Mouse (Mus musculus): ENCODE data around the gene A930018P22Rik. TPM values are rescaled to one million over a fixed set of nuclear protein-coding genes. Genes with fewer than 3 reads are reported as not detected.

A930018P22Rik gene
- polyA plus RNA-seq, 1 experiment from 2014 or later = not detected

DNA sequence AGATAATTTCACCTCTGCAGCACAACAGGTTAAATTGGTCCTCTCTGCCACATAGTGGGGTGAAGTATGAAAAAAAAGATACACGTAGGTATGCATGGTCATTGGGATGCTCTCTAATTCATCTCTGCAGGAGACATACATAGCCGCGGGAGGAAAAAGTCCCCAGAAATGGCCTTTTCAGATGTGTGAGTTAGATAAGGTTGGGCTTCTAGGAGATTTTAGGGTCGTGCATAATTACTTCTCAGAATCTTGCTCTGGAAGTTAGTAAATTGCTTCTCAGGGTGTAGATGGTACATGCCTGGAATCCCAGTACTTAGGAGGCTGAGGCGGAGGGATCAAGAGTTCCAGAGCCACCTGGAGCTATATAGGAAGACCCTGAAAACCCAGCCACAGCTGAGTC lies 1.5 kb downstream of the A930018P22Rik start:
- H3K4me1 ChIP-seq = peaks cover 21% of the 10 kb centered on the region
- no peaks in the 10 kb centered on the region for H3K36me3 ChIP-seq
- no peak for DNase-seq (ENCODE audit: low spot score)
- peaks cover 43% of the 10 kb centered on the region for H3K27me3 ChIP-seq (ENCODE audit: low read depth, poor library complexity, severe bottlenecking)
- H3K4me3 ChIP-seq = no peak overlapping the region
- H3K9me3 ChIP-seq (replicated peaks) = no peaks in the 10 kb centered on the region
- no peak overlapping the region for H3K27ac ChIP-seq
- 76% methylated on average over 5 of the region's 5 CpGs for WGBS

GRCm38 (mm10) chr2:104128803-104129531 lies 6.4 kb downstream of the A930018P22Rik start:
- DNase-seq (ENCODE audit: low spot score) = no peak
- Histone ChIP-seq H3K36me3 (no peaks in the 10 kb centered on the region), H3K9me3 (replicated peaks) (no peaks in the 10 kb centered on the region), H3K4me3 (no peak overlapping the region), H3K27ac (no peak overlapping the region), H3K4me1 (peaks cover 8% of the 10 kb centered on the region), H3K27me3 (ENCODE audit: low read depth, poor library complexity, severe bottlenecking) (peaks cover 34% of the 10 kb centered on the region)
- WGBS = 88% methylated on average over 13 of the region's 13 CpGs

DNA sequence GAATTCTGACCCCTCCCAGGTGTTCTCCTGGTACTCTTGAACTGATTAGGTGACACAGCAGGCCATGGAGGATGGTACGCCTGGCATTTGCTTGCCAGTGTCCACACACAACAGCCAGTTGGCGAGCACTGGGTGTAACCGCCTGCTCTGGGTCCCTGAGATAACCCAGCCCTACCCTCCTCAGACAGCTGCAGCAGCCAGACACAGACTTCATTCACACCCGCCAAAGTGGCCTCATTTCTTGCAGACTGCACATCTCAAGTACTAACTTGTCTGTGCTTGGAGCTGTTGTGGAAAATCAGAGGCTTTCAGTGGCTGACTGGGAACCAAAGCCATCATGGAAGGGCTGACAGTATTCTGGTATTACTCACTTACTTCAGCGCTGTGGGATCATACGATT lies 7.6 kb downstream of the A930018P22Rik start:
- WGBS = 87% methylated on average over 6 of the region's 6 CpGs
- H3K9me3 ChIP-seq (replicated peaks) = no peaks in the 10 kb centered on the region
- no peak for DNase-seq (ENCODE audit: low spot score)
- no peak overlapping the region for H3K4me3 ChIP-seq
- H3K27me3 ChIP-seq (ENCODE audit: low read depth, poor library complexity, severe bottlenecking) = peaks cover 24% of the 10 kb centered on the region; the same call in 1 of the 2 replicates
- H3K27ac ChIP-seq = no peak overlapping the region
- peaks cover 8% of the 10 kb centered on the region for H3K4me1 ChIP-seq
- no peaks in the 10 kb centered on the region for H3K36me3 ChIP-seq

DNA sequence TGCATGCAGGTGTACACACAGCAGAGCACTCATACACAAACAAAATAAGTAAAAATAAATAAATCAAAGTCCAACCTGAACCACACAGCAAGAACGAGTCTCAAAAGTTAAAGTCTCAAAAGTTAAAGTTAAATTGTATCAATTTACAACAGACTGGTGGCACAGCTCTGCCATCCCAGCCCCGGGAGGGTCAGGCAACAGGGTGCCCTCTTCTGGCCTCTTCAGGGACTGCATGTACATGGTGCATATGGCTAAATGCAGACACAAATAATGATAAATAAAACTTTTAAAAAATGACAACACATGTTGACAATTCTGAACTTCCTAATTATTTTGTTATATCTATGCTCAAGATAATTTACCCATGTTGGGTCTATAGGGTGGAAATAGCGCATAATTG lies 8.4 kb downstream of the A930018P22Rik start:
- H3K4me1 ChIP-seq = peaks cover 8% of the 10 kb centered on the region
- 69% methylated on average over 3 of the region's 3 CpGs for WGBS
- no peak overlapping the region for H3K27ac ChIP-seq
- no peaks in the 10 kb centered on the region for H3K36me3 ChIP-seq
- no peak overlapping the region for H3K4me3 ChIP-seq
- peaks cover 16% of the 10 kb centered on the region; the same call in 1 of the 2 replicates for H3K27me3 ChIP-seq (ENCODE audit: low read depth, poor library complexity, severe bottlenecking)
- peak; percentile 62 for DNase-seq (ENCODE audit: low spot score)
- H3K9me3 ChIP-seq (replicated peaks) = no peaks in the 10 kb centered on the region

DNA sequence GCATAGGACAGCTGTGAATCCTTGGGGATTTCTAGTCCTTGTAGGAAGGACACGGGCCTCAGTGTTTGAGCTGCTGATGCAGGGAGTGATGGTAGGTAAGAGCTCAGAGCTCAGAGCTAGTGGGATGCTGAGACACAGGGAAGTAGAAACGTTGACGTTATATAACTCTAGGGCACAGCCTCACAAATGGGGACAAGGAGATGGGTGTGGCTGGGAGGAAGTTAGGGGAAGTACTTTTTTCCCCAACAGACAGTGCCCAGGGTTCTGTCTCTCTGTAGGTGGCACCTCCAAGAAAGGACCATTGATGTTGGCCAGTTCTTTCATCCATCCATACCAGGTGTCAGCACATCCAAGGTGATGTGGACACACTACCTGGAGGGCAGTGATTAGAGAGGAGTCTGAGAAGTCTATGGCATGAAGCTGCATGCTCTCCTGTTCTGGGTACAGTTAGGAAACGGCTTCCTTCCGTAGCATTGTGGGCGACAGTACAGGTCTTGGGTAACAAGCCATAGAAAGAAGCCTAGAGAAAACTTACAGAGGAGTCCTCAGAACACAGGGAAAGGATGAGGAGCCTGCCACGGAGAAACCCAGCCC lies 9.8 kb downstream of the A930018P22Rik start:
- no peak overlapping the region for H3K27ac ChIP-seq
- H3K36me3 ChIP-seq = no peaks in the 10 kb centered on the region
- H3K4me3 ChIP-seq = no peak overlapping the region
- 0 out of 2 replicates have a peak, but pooled peaks cover 2% of the 10 kb centered on the region for H3K27me3 ChIP-seq (ENCODE audit: low read depth, poor library complexity, severe bottlenecking)
- no peak for DNase-seq (ENCODE audit: low spot score)
- H3K9me3 ChIP-seq (replicated peaks) = no peaks in the 10 kb centered on the region
- H3K4me1 ChIP-seq = peaks cover 8% of the 10 kb centered on the region
- 80% methylated on average over 7 of the region's 7 CpGs for WGBS

GRCm38 (mm10) chr2:104133042-104133810 lies 10.7 kb downstream of the A930018P22Rik start:
- WGBS = 38% methylated on average over 12 of the region's 12 CpGs
- Histone ChIP-seq H3K36me3 (no peaks in the 10 kb centered on the region), H3K9me3 (replicated peaks) (no peaks in the 10 kb centered on the region), H3K27ac (no peak overlapping the region), H3K27me3 (ENCODE audit: low read depth, poor library complexity, severe bottlenecking) (no peaks in the 10 kb centered on the region), H3K4me3 (no peak overlapping the region), H3K4me1 (peaks cover 8% of the 10 kb centered on the region)
- DNase-seq (ENCODE audit: low spot score) = no peak

- no peak overlapping the region for H3K27ac ChIP-seq
- peaks cover 8% of the 10 kb centered on the region for H3K4me1 ChIP-seq
- H3K9me3 ChIP-seq (replicated peaks) = no peaks in the 10 kb centered on the region
- H3K27me3 ChIP-seq (ENCODE audit: low read depth, poor library complexity, severe bottlenecking) = no peaks in the 10 kb centered on the region
- DNase-seq (ENCODE audit: low spot score) = peak; percentile 68
- no peaks in the 10 kb centered on the region for H3K36me3 ChIP-seq
- WGBS = 49% methylated on average over 8 of the region's 8 CpGs
- H3K4me3 ChIP-seq = no peak overlapping the region
Observed at GRCm38 (mm10) chr2:104134150-104135056, 11.8 kb downstream of the A930018P22Rik start.

- no peaks in the 10 kb centered on the region for H3K27me3 ChIP-seq (ENCODE audit: low read depth, poor library complexity, severe bottlenecking)
- peaks cover 8% of the 10 kb centered on the region for H3K4me1 ChIP-seq
- no peak overlapping the region for H3K4me3 ChIP-seq
- no peaks in the 10 kb centered on the region for H3K9me3 ChIP-seq (replicated peaks)
- no peaks in the 10 kb centered on the region for H3K36me3 ChIP-seq
- H3K27ac ChIP-seq = no peak overlapping the region
- WGBS = 68% methylated on average over 2 of the region's 2 CpGs
- no peak for DNase-seq (ENCODE audit: low spot score)
Observed at GRCm38 (mm10) chr2:104135920-104136319, 13.4 kb downstream of the A930018P22Rik start.

DNA sequence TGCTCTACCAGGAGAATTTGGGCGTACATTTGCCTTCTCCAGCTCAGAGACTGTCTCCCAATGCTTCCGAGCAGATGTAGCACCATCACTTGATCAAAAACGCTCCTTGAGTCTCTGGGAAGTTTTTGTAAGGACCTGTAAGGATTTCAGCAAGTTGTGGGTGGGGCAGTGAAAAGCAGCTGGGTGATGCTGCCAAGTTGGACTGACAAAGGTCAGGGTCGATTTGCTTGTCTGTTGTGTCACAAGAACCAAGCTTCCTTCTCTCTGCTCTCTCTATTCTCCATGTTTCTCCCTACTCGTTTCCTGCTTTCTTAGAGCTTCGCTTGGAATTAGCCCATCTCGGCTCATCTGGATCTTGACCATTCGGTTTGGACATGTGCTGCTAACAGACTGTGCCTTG lies 19.6 kb downstream of the A930018P22Rik start:
- Histone ChIP-seq H3K27ac (no peak overlapping the region), H3K4me1 (no peaks in the 10 kb centered on the region), H3K27me3 (ENCODE audit: low read depth, poor library complexity, severe bottlenecking) (no peaks in the 10 kb centered on the region), H3K9me3 (replicated peaks) (no peaks in the 10 kb centered on the region), H3K36me3 (no peaks in the 10 kb centered on the region), H3K4me3 (no peak overlapping the region)
- DNase-seq (ENCODE audit: low spot score) = no peak
- WGBS = 92% methylated on average over 8 of the region's 8 CpGs

GRCm38 (mm10) chr2:104144004-104144403 lies 21.4 kb downstream of the A930018P22Rik start:
- H3K36me3 ChIP-seq = no peaks in the 10 kb centered on the region
- DNase-seq (ENCODE audit: low spot score) = no peak
- H3K4me3 ChIP-seq = no peak overlapping the region
- 92% methylated on average over 12 of the region's 12 CpGs for WGBS
- H3K27ac ChIP-seq = no peak overlapping the region
- H3K4me1 ChIP-seq = peaks cover 10% of the 10 kb centered on the region
- no peaks in the 10 kb centered on the region for H3K9me3 ChIP-seq (replicated peaks)
- H3K27me3 ChIP-seq (ENCODE audit: low read depth, poor library complexity, severe bottlenecking) = no peaks in the 10 kb centered on the region

DNA sequence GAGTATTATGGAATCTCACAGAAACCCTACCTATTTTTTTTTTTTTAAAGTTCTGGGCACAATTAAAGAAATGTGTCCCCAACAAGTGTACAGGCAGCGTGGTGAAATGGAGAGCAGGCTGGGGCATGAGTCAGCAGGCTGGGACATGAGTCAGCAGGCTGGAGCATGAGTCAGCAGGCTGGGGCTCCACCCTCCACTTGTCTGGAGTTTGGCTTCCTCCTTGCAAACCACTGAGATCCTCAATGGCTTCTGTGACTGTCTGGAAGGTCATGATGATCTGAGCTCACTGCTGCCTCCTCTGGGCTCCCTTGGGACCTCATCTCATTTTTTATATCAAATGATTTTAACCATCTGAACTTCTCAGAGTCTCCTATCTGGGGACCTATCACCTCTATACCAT lies 23.4 kb downstream of the A930018P22Rik start:
- no peak for DNase-seq (ENCODE audit: low spot score)

GRCm38 (mm10) chr2:104147910-104148561 lies 25.5 kb downstream of the A930018P22Rik start:
- WGBS = 65% methylated on average over 4 of the region's 4 CpGs
- DNase-seq (ENCODE audit: low spot score) = no peak
- peaks cover 16% of the 10 kb centered on the region for H3K4me1 ChIP-seq
- H3K4me3 ChIP-seq = no peak overlapping the region
- H3K27ac ChIP-seq = no peak overlapping the region
- H3K36me3 ChIP-seq = no peaks in the 10 kb centered on the region
- no peaks in the 10 kb centered on the region for H3K9me3 ChIP-seq (replicated peaks)
- no peaks in the 10 kb centered on the region for H3K27me3 ChIP-seq (ENCODE audit: low read depth, poor library complexity, severe bottlenecking)

More for the DNA sequence above, 23.4 kb downstream of the A930018P22Rik start:
- Histone ChIP-seq H3K27ac (no peak overlapping the region), H3K27me3 (ENCODE audit: low read depth, poor library complexity, severe bottlenecking) (no peaks in the 10 kb centered on the region), H3K4me1 (peaks cover 14% of the 10 kb centered on the region), H3K4me3 (no peak overlapping the region), H3K36me3 (no peaks in the 10 kb centered on the region), H3K9me3 (replicated peaks) (no peaks in the 10 kb centered on the region)
- 79% methylated on average over 1 of the region's 1 CpGs for WGBS
